In genomic region chr11:116376945-116377661, GRCm38 (mm10) we compare ENCODE assay signal across 11 mouse cellular contexts. TPM values are rescaled to one million over a fixed set of nuclear protein-coding genes. Genes with fewer than 3 reads are reported as not detected.
DNase-seq lines count a peak whose midpoint lies in the region; ATAC-seq lines count a peak whose summit lies in the region.
"Had no signal": no experiment of that assay in that cellular context is flagged by ENCODE, and none has a peak within 500 bp of the region (broad histone marks: within the 10 kb centered on the region; RNA-seq: fewer than 3 reads in every experiment).

No protein-coding gene starts in this region.

- peak; percentile 86 for ATAC-seq in common myeloid progenitor, adult 5-6 weeks (replicated peaks; ENCODE audit: low read depth, poor library complexity, severe bottlenecking)
- ATAC-seq in neutrophil, adult 5-6 weeks (ENCODE audit: extremely low read depth, insufficient number of reproducible peaks, low FRiP score, poor library complexity, severe bottlenecking), result peak; percentile 33; the same call in 1 of the 2 replicates
- no peak for ATAC-seq in hindbrain, embryonic 14.5 days (ENCODE audit: low FRiP score)

- no peak overlapping the region for H3K9ac ChIP-seq in hindbrain, embryonic 14.5 days

- DNase-seq in kidney, postnatal 14 days, result peak; percentile 42
- no peak for DNase-seq in kidney, adult 11 months
- peak; percentile 24 to 39 for DNase-seq in B cell, adult 2 months
- no peak for DNase-seq in limb, embryonic 10.5 days (ENCODE audit: low spot score)
- no peak for DNase-seq in hindbrain, embryonic 14.5 days (ENCODE audit: low spot score)
- no peak for DNase-seq in cerebellum, postnatal 10 days
- DNase-seq: adrenal gland, adult 2 months; gastrocnemius, postnatal 25 days had no signal

- H3K27ac ChIP-seq in limb, embryonic 10.5 days, result no peak overlapping the region
- no peak overlapping the region for H3K27ac ChIP-seq in hindbrain, embryonic 14.5 days
- H3K27ac ChIP-seq: embryonic facial prominence, embryonic 10.5 days had no signal

- H3K4me3 ChIP-seq in limb, embryonic 10.5 days, result no peak overlapping the region
- H3K4me3 ChIP-seq in hindbrain, embryonic 14.5 days (replicated peaks; ENCODE audit: low read length), result no peak overlapping the region
- H3K4me3 ChIP-seq: embryonic facial prominence, embryonic 10.5 days had no signal

- no peaks in the 10 kb centered on the region for H3K27me3 ChIP-seq in limb, embryonic 10.5 days (ENCODE audit: low read depth, poor library complexity, severe bottlenecking)
- no peaks in the 10 kb centered on the region for H3K27me3 ChIP-seq in hindbrain, embryonic 14.5 days (ENCODE audit: control insufficient read depth, insufficient read depth, low read length)

- no peaks in the 10 kb centered on the region for H3K9me3 ChIP-seq in limb, embryonic 10.5 days (replicated peaks)
- no peaks in the 10 kb centered on the region for H3K9me3 ChIP-seq in hindbrain, embryonic 14.5 days (ENCODE audit: control insufficient read depth, low read length)
- H3K9me3 ChIP-seq: embryonic facial prominence, embryonic 10.5 days had no signal

- H3K36me3 ChIP-seq in limb, embryonic 10.5 days, result 0 out of 2 replicates have a peak, but pooled peaks cover under 1% of the 10 kb centered on the region
- peaks cover 19% of the 10 kb centered on the region for H3K36me3 ChIP-seq in hindbrain, embryonic 14.5 days (replicated peaks; ENCODE audit: control insufficient read depth, insufficient read depth)
- H3K36me3 ChIP-seq: embryonic facial prominence, embryonic 10.5 days had no signal

- H3K4me2 ChIP-seq in hindbrain, embryonic 14.5 days (replicated peaks), result no peak overlapping the region

- H3K4me1 ChIP-seq in limb, embryonic 10.5 days, result peaks cover 2% of the 10 kb centered on the region
- no peaks in the 10 kb centered on the region for H3K4me1 ChIP-seq in hindbrain, embryonic 14.5 days (replicated peaks; ENCODE audit: control insufficient read depth, insufficient read depth, low read length)

- 77% methylated on average over 7 of the region's 7 CpGs for WGBS in limb, embryonic 10.5 days
- 77% methylated on average over 7 of the region's 7 CpGs for WGBS in hindbrain, embryonic 14.5 days

RNA-seq across cellular contexts. Expression of gene Rnf157, which starts 35.7 kb away (rescaled TPM):
- 7.0 and 9.2 TPM in 2 replicates for total RNA-seq in common myeloid progenitor, adult 5-6 weeks (2017)
- total RNA-seq in neutrophil, adult 5-6 weeks (2017), result 16.0 and 17.0 TPM in 2 replicates
- 11.1 and 18.3 TPM in 2 replicates for polyA plus RNA-seq in limb, embryonic 10.5 days (2016; fragmentation: Nextera tagmentation; extraction: Ambion mirVana)
- polyA plus RNA-seq in hindbrain, embryonic 14.5 days (2014; fragmentation: Nextera tagmentation; extraction: Ambion mirVana), result 68.5 and 75.5 TPM in 2 replicates

RNA-seq across cellular contexts. Expression of gene Foxj1, which starts 41.9 kb away (rescaled TPM):
- total RNA-seq in common myeloid progenitor, adult 5-6 weeks (2017), result not detected in 2 replicates
- 0.25 TPM in 1 of 2 replicates, not detected in the other for total RNA-seq in neutrophil, adult 5-6 weeks (2017)
- 0.68 and 1.5 TPM in 2 replicates for polyA plus RNA-seq in limb, embryonic 10.5 days (2016; fragmentation: Nextera tagmentation; extraction: Ambion mirVana)
- 13.1 and 16.2 TPM in 2 replicates for polyA plus RNA-seq in hindbrain, embryonic 14.5 days (2014; fragmentation: Nextera tagmentation; extraction: Ambion mirVana)

RNA-seq across cellular contexts. Expression of gene Ubald2, which starts 56.8 kb away (rescaled TPM):
- total RNA-seq in common myeloid progenitor, adult 5-6 weeks (2017), result 60.7 and 82.5 TPM in 2 replicates
- total RNA-seq in neutrophil, adult 5-6 weeks (2017), result 82.2 and 89.0 TPM in 2 replicates
- polyA plus RNA-seq in limb, embryonic 10.5 days (2016; fragmentation: Nextera tagmentation; extraction: Ambion mirVana), result 44.1 and 51.8 TPM in 2 replicates
- polyA plus RNA-seq in hindbrain, embryonic 14.5 days (2014; fragmentation: Nextera tagmentation; extraction: Ambion mirVana), result 61.4 and 67.6 TPM in 2 replicates

Comparison
In these comparisons a context has a peak if more than half of its experiments do, and no peak if none do; other contexts are left out.
1. DNase-seq: peak in kidney, postnatal 14 days (single experiment) and B cell, adult 2 months (2 of 2); none in kidney, adult 11 months (single experiment), limb, embryonic 10.5 days (single experiment), hindbrain, embryonic 14.5 days (single experiment) and cerebellum, postnatal 10 days (0 of 2).